Mouse (Mus musculus) forebrain, embryonic 12.5 days (tissue): ENCODE results near the gene Tgtp2. TPM values are rescaled to one million over a fixed set of nuclear protein-coding genes. Genes with fewer than 3 reads are reported as not detected.

Experiments
- ATAC-seq: fragments of 200-750 bp; cut with Nextera tagmentation; 2 replicates; pipeline ENCODE4 v1.8.0; 2017; ENCODE audit warnings: moderate TSS enrichment; ENCODE audit not compliant: low FRiP score
- H3K27ac ChIP-seq: fragments of 300-500 bp; sonication (generic); 2 replicates; pipeline ENCODE4 v1.5.1; 2016; ENCODE audit warnings: mild to moderate bottlenecking
- H3K27me3 ChIP-seq: fragments of 300-500 bp; sonication (generic); 2 replicates; pipeline ENCODE4 v1.6.1; 2016; ENCODE audit warnings: mild to moderate bottlenecking
- H3K36me3 ChIP-seq: fragments of 300-500 bp; sonication (generic); replicated peaks from 2 replicates; pipeline ENCODE4 v1.6.1; 2016; ENCODE audit warnings: mild to moderate bottlenecking
- H3K4me1 ChIP-seq: fragments of 300-500 bp; sonication (generic); 2 replicates; pipeline ENCODE4 v1.6.1; 2016
- H3K4me2 ChIP-seq: fragments of 300-500 bp; sonication (generic); 2 replicates; pipeline ENCODE4 v1.6.1; 2016; ENCODE audit warnings: mild to moderate bottlenecking, moderate library complexity
- H3K4me3 ChIP-seq: fragments of 300-500 bp; sonication (generic); replicated peaks from 2 replicates; pipeline ENCODE4 v1.5.1; 2016; ENCODE audit warnings: mild to moderate bottlenecking
- H3K9ac ChIP-seq: fragments of 300-500 bp; sonication (generic); 2 replicates; pipeline ENCODE4 v1.6.1; 2016; ENCODE audit warnings: mild to moderate bottlenecking
- H3K9me3 ChIP-seq: fragments of 300-500 bp; sonication (generic); 2 replicates; pipeline ENCODE4 v1.6.1; 2016
- WGBS: fragments of 180-500 bp; shearing (Covaris S2); methylation state at CpG from one replicate; pipeline ENCODE4 v1.1.7; 2016; 5-methylcytosine and 5-hydroxymethylcytosine counted together
- polyA plus RNA-seq: library from polyadenylated mRNA; unstranded; fragments of >200 nt; fragmentation: Nextera tagmentation; extraction: Ambion mirVana; gene quantifications from 2 replicates; pipeline ENCODE4 v1.2.1, GENCODE M21; 2016

Tgtp2 gene
- polyA plus RNA-seq, 1 experiment from 2014 or later, result not detected

DNA sequence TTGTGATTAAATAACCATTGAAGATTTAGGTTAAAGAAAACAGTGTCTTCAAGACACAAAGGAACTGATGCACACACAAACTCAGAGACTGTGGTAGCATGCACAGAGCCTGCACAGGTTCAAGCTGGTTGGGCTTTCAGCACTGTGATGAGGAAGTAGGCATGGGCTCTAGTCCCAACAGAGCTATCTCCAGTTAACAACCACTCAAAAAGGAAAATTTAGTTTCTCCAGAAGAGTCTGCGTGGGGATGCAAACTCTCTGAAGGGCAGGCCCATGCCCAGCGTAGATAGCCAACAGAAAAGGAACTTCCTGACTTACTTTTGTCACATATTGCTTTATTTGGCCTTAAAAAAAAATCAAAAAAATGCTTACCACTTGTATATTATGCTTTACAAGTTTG is 28.8 kb upstream of the Tgtp2 start:
- WGBS, result 85% methylated on average over 2 of the region's 2 CpGs
- Histone ChIP-seq H3K9me3 (no peaks in the 10 kb centered on the region), H3K36me3 (no peaks in the 10 kb centered on the region), H3K27ac (no peak overlapping the region), H3K27me3 (no peaks in the 10 kb centered on the region), H3K4me3 (no peak overlapping the region), H3K4me1 (0 out of 2 replicates have a peak, but pooled peaks cover 5% of the 10 kb centered on the region), H3K4me2 (no peak overlapping the region), H3K9ac (no peak overlapping the region)
- no peak for ATAC-seq

DNA sequence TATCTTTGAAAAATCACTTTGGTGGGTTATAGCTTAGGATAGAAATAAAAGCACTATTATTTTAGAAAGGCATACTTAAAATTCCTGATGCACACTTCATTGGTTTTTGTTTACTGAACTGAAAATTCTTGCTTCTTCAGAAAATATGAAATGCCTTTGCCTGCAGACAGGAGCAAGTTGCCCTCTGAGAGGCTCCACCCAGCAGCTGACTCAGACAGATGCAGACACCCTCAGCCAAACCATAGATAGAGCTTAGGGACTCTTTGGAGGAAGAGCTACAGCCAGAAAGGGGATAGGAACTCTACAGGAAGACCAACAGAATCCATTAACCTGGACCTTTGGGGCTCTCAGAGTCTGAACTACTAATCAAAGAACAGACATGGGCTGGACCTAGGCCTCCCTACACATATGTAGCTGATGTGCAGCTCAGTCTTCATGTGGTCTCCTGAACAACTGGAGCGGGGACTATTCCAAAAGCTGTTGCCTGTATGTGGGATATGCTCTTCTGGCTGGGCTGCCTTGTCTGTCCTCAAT is 28.1 kb upstream of the Tgtp2 start:
- 96% methylated on average over 1 of the region's 1 CpGs for WGBS
- Histone ChIP-seq H3K9me3 (no peaks in the 10 kb centered on the region), H3K4me1 (0 out of 2 replicates have a peak, but pooled peaks cover 5% of the 10 kb centered on the region), H3K27me3 (no peaks in the 10 kb centered on the region), H3K9ac (no peak overlapping the region), H3K4me3 (no peak overlapping the region), H3K4me2 (no peak overlapping the region), H3K36me3 (no peaks in the 10 kb centered on the region), H3K27ac (no peak overlapping the region)
- no peak for ATAC-seq

- no peak for ATAC-seq
- WGBS, result 85% methylated on average over 4 of the region's 4 CpGs
Observed at GRCm38 (mm10) chr11:49091171-49091570, 27.2 kb upstream of the Tgtp2 start.

DNA sequence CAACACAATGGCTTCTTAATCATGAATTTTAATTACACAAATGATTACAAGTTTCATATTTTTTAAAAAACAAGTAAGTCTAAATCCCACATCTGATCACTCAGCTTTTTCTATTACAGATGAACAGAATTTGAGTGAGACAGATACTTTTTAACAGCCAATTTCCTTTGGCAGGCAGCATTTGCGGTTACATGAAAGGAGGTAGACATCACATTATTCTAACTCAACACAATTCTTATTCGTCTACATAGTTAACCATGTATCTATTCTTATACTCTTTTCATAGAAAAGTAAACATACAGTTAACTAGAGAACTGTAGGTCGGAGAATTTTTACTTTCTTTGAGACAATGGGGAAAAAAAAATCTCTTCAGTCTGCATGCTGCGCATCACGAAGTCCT is 26.5 kb upstream of the Tgtp2 start:
- H3K4me1 ChIP-seq, result 0 out of 2 replicates have a peak, but pooled peaks cover 5% of the 10 kb centered on the region
- ATAC-seq, result no peak
- no peaks in the 10 kb centered on the region for H3K27me3 ChIP-seq
- 92% methylated on average over 5 of the region's 5 CpGs for WGBS
- H3K9me3 ChIP-seq, result no peaks in the 10 kb centered on the region
- no peak overlapping the region for H3K4me2 ChIP-seq
- H3K4me3 ChIP-seq, result no peak overlapping the region
- H3K9ac ChIP-seq, result no peak overlapping the region
- no peak overlapping the region for H3K27ac ChIP-seq
- H3K36me3 ChIP-seq, result no peaks in the 10 kb centered on the region

More at GRCm38 (mm10) chr11:49091171-49091570, 27.2 kb upstream of the Tgtp2 start:
- no peaks in the 10 kb centered on the region for H3K27me3 ChIP-seq
- 0 out of 2 replicates have a peak, but pooled peaks cover 5% of the 10 kb centered on the region for H3K4me1 ChIP-seq
- H3K9me3 ChIP-seq, result no peaks in the 10 kb centered on the region
- no peak overlapping the region for H3K27ac ChIP-seq
- no peaks in the 10 kb centered on the region for H3K36me3 ChIP-seq
- H3K4me2 ChIP-seq, result no peak overlapping the region
- no peak overlapping the region for H3K4me3 ChIP-seq
- H3K9ac ChIP-seq, result no peak overlapping the region

DNA sequence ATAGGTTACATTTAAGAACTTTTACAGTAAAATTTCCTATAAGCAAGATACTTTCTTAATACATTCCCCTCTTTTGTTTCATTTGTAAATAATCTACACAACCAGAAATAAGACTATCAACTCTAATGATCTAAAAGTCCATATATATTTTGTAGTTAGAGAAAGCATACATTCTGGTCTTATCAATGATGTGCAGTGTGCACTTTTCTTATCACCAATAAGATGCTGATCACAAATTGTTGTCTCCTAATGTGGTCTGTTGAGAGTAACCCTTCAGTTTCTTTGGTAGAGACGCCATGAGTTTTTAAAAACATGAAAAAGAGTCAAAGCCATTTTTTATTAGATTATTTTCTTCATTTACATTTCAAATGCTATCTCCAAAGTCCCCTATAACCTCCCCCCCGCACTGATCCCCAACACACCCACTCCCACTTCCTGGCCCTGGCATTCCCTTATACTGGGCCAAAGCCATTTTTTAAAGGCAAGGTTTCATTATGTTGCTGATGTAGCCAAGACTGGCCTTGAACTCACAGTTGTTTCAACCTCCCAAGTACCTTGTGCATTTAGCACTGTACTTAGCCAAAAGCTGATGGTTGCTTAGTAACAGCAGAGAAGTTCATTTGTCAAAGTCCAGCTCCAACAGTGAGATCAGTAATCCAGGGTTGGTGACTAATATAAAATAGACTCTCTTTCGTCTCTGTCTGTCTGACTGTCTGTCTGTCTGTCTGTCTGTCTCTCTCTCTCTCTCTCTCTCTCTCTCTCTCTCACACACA is 25.9 kb upstream of the Tgtp2 start:
- Histone ChIP-seq H3K4me2 (no peak overlapping the region), H3K27ac (no peak overlapping the region), H3K4me1 (0 out of 2 replicates have a peak, but pooled peaks cover 5% of the 10 kb centered on the region), H3K27me3 (no peaks in the 10 kb centered on the region), H3K36me3 (no peaks in the 10 kb centered on the region), H3K9ac (no peak overlapping the region), H3K9me3 (no peaks in the 10 kb centered on the region), H3K4me3 (no peak overlapping the region)
- 88% methylated on average over 3 of the region's 3 CpGs for WGBS
- no peak for ATAC-seq

- Histone ChIP-seq H3K4me3 (no peak overlapping the region), H3K9me3 (no peaks in the 10 kb centered on the region), H3K27ac (no peak overlapping the region), H3K9ac (no peak overlapping the region), H3K27me3 (no peaks in the 10 kb centered on the region), H3K4me2 (no peak overlapping the region), H3K36me3 (no peaks in the 10 kb centered on the region), H3K4me1 (0 out of 2 replicates have a peak, but pooled peaks cover 5% of the 10 kb centered on the region)
- no peak for ATAC-seq
- 86% methylated on average over 5 of the region's 5 CpGs for WGBS
Observed at GRCm38 (mm10) chr11:49088990-49089652, 25.1 kb upstream of the Tgtp2 start.

- Histone ChIP-seq H3K4me1 (0 out of 2 replicates have a peak, but pooled peaks cover 5% of the 10 kb centered on the region), H3K27ac (no peak overlapping the region), H3K4me3 (no peak overlapping the region), H3K27me3 (no peaks in the 10 kb centered on the region), H3K36me3 (no peaks in the 10 kb centered on the region), H3K9me3 (no peaks in the 10 kb centered on the region), H3K4me2 (peak overlapping the region; percentile 31), H3K9ac (no peak overlapping the region)
- ATAC-seq, result no peak
- WGBS, result 45% methylated on average over 22 of the region's 22 CpGs
Observed at GRCm38 (mm10) chr11:49087830-49088616, 24.0 kb upstream of the Tgtp2 start.

DNA sequence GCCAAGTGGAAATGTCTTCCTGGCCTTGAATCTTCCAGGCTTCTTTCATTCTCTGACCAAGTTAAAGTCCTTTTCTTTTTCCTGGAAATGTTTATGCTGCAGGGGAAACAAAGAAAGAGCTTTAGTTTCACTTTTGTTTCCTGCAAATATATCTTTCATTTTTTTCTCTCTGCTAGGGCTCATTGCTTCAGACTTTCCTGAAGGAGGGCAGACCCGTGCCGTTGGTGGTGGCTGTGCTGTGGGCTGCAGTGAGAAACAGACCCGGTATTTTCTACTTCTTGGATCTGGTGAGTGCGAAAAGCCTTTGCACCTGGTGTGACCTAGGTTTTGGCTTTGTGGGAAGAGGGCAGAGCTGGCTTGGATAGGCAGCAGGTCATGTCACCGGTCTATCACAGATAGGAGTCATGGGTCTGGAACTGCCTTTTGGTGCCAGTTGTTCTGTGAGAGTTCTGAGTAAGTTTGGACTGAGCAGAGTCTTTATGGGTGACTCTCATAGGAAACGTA is 22.9 kb upstream of the Tgtp2 start:
- 89% methylated on average over 6 of the region's 6 CpGs for WGBS
- no peak for ATAC-seq

DNA sequence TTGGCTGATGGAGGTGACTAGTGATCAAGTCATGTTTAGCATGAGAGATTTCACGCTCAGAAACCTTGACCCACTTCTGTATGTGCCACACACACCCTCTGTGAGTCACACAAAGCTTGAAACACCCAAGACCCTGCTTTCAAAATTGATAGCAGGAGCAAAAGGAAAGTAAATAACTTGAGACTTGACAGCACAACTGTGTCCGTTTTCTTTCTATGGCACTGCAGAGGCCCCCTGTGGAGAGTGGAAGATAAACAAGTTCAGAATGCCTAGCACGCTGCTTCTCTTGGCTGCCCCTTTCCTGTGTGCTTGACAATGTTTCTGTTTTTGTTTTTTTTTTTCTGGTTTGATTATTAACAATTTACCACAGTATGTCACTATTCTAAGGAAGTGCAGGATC is 20.9 kb upstream of the Tgtp2 start:
- H3K4me2 ChIP-seq, result no peak overlapping the region
- H3K27ac ChIP-seq, result no peak overlapping the region
- no peak overlapping the region for H3K4me3 ChIP-seq
- no peaks in the 10 kb centered on the region for H3K36me3 ChIP-seq
- no peaks in the 10 kb centered on the region for H3K27me3 ChIP-seq
- WGBS, result 51% methylated on average over 3 of the region's 3 CpGs
- H3K4me1 ChIP-seq, result 0 out of 2 replicates have a peak, but pooled peaks cover 5% of the 10 kb centered on the region
- H3K9ac ChIP-seq, result no peak overlapping the region
- no peak for ATAC-seq
- H3K9me3 ChIP-seq, result no peaks in the 10 kb centered on the region

More for the DNA sequence above, 22.9 kb upstream of the Tgtp2 start:
- Histone ChIP-seq H3K27me3 (no peaks in the 10 kb centered on the region), H3K9ac (no peak overlapping the region), H3K4me2 (no peak overlapping the region), H3K36me3 (no peaks in the 10 kb centered on the region), H3K9me3 (no peaks in the 10 kb centered on the region), H3K27ac (no peak overlapping the region), H3K4me3 (no peak overlapping the region), H3K4me1 (0 out of 2 replicates have a peak, but pooled peaks cover 5% of the 10 kb centered on the region)

- no peak overlapping the region for H3K9ac ChIP-seq
- H3K9me3 ChIP-seq, result no peaks in the 10 kb centered on the region
- ATAC-seq, result no peak
- no peak overlapping the region for H3K4me3 ChIP-seq
- H3K4me1 ChIP-seq, result 0 out of 2 replicates have a peak, but pooled peaks cover 5% of the 10 kb centered on the region
- no peaks in the 10 kb centered on the region for H3K27me3 ChIP-seq
- 93% methylated on average over 1 of the region's 1 CpGs for WGBS
- H3K4me2 ChIP-seq, result no peak overlapping the region
- no peak overlapping the region for H3K27ac ChIP-seq
- no peaks in the 10 kb centered on the region for H3K36me3 ChIP-seq
Observed at GRCm38 (mm10) chr11:49084385-49084784, 20.4 kb upstream of the Tgtp2 start.

- Histone ChIP-seq H3K4me1 (0 out of 2 replicates have a peak, but pooled peaks cover 5% of the 10 kb centered on the region), H3K27me3 (no peaks in the 10 kb centered on the region), H3K4me2 (no peak overlapping the region), H3K9ac (no peak overlapping the region), H3K4me3 (no peak overlapping the region), H3K36me3 (no peaks in the 10 kb centered on the region), H3K27ac (no peak overlapping the region), H3K9me3 (no peaks in the 10 kb centered on the region)
- ATAC-seq, result no peak
- WGBS, result 82% methylated on average over 3 of the region's 3 CpGs
Observed at GRCm38 (mm10) chr11:49083808-49084207, 19.8 kb upstream of the Tgtp2 start.

- H3K36me3 ChIP-seq, result no peaks in the 10 kb centered on the region
- ATAC-seq, result no peak
- H3K4me1 ChIP-seq, result 0 out of 2 replicates have a peak, but pooled peaks cover 2% of the 10 kb centered on the region
- no peak overlapping the region for H3K9ac ChIP-seq
- no peak overlapping the region for H3K4me3 ChIP-seq
- no peak overlapping the region for H3K27ac ChIP-seq
- 94% methylated on average over 1 of the region's 1 CpGs for WGBS
- H3K4me2 ChIP-seq, result no peak overlapping the region
- H3K9me3 ChIP-seq, result no peaks in the 10 kb centered on the region
- no peaks in the 10 kb centered on the region for H3K27me3 ChIP-seq
Observed at GRCm38 (mm10) chr11:49083146-49083545, 19.1 kb upstream of the Tgtp2 start.
